Mouse (Mus musculus) intestine, embryonic 16.5 days (tissue): ENCODE measurements around the gene Mgat5b. TPM values are rescaled to one million over a fixed set of nuclear protein-coding genes. Genes with fewer than 3 reads are reported as not detected.

Source experiments
- ATAC-seq: fragments of 200-750 bp; cut with Nextera tagmentation; 2 replicates; pipeline ENCODE4 v1.8.0; 2017; ENCODE audit warnings: moderate TSS enrichment, moderate library complexity
- H3K27ac ChIP-seq: fragments of 300-500 bp; sonication (generic); 2 replicates; pipeline ENCODE4 v1.5.1; 2014; ENCODE audit warnings: mild to moderate bottlenecking, low read length
- H3K27me3 ChIP-seq: fragments of 300-500 bp; sonication (generic); replicated peaks from 2 replicates; pipeline ENCODE4 v1.6.1; 2014; ENCODE audit warnings: low read length, control low read depth, mixed read lengths; ENCODE audit not compliant: control insufficient read depth, insufficient read depth
- H3K36me3 ChIP-seq: fragments of 300-500 bp; sonication (generic); 2 replicates; pipeline ENCODE4 v1.6.1; 2014; ENCODE audit warnings: low read length, control low read depth; ENCODE audit not compliant: control insufficient read depth, insufficient read depth
- H3K4me1 ChIP-seq: fragments of 300-500 bp; sonication (generic); 2 replicates; pipeline ENCODE4 v1.6.1; 2014; ENCODE audit warnings: low read length, control low read depth, mixed read lengths; ENCODE audit not compliant: control insufficient read depth, insufficient read depth
- H3K4me2 ChIP-seq: fragments of 300-500 bp; sonication (generic); 2 replicates; pipeline ENCODE4 v1.6.1; 2014; ENCODE audit warnings: low read depth, low read length, control low read depth
- H3K4me3 ChIP-seq: fragments of 300-500 bp; sonication (generic); 2 replicates; pipeline ENCODE4 v1.5.1; 2014; ENCODE audit warnings: mild to moderate bottlenecking, low read length
- H3K9ac ChIP-seq: fragments of 300-500 bp; sonication (generic); 2 replicates; pipeline ENCODE4 v1.6.1; 2014; ENCODE audit warnings: low read depth, low read length
- H3K9me3 ChIP-seq: fragments of 300-500 bp; sonication (generic); 2 replicates; pipeline ENCODE4 v1.6.1; 2016; ENCODE audit warnings: low read length, control low read depth; ENCODE audit not compliant: control insufficient read depth
- WGBS: fragments of 180-500 bp; shearing (Covaris S2); extraction: QIAGEN DNeasy Blood & Tissue Kit; methylation state at CpG from one replicate; pipeline ENCODE4 v1.1.7; 2014; 5-methylcytosine and 5-hydroxymethylcytosine counted together
- polyA plus RNA-seq: library from polyadenylated mRNA; unstranded; fragments of >200 nt; fragmentation: Nextera tagmentation; extraction: Ambion mirVana; gene quantifications from 2 replicates; pipeline ENCODE4 v1.2.1, GENCODE M21; 2015

The Mgat5b gene
- polyA plus RNA-seq, 1 experiment from 2014 or later: 0.55 TPM

DNA sequence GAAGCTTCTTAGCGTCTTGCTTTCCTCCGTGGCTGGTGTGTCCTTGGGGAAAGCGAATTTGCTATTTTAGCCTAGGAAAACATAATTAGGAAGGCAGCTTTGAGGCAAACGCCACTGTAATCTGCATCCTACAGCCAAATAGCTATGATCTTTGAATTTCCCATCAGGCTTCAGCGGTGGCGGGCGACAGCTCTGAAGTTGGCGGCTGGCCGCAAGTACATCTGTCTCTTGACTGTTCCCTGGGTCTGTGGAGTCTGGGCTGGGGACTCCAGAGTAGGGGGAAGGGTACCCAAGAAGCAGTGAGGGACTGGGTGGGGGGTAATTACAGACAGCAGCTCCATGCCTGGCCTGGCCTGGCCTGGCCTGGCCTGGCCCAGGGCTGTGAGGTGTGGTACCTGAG lies 17.3 kb downstream of the Mgat5b start:
- no peak for ATAC-seq
- peaks cover 11% of the 10 kb centered on the region; the same call in 1 of the 2 replicates for H3K4me1 ChIP-seq
- no peaks in the 10 kb centered on the region for H3K36me3 ChIP-seq
- 56% methylated on average over 9 of the region's 9 CpGs for WGBS
- H3K4me3 ChIP-seq: no peak overlapping the region
- H3K27me3 ChIP-seq: no peaks in the 10 kb centered on the region
- H3K9me3 ChIP-seq: no peaks in the 10 kb centered on the region
- no peak overlapping the region for H3K9ac ChIP-seq
- H3K27ac ChIP-seq: no peak overlapping the region; the same call in 1 of the 2 replicates
- H3K4me2 ChIP-seq: no peak overlapping the region

DNA sequence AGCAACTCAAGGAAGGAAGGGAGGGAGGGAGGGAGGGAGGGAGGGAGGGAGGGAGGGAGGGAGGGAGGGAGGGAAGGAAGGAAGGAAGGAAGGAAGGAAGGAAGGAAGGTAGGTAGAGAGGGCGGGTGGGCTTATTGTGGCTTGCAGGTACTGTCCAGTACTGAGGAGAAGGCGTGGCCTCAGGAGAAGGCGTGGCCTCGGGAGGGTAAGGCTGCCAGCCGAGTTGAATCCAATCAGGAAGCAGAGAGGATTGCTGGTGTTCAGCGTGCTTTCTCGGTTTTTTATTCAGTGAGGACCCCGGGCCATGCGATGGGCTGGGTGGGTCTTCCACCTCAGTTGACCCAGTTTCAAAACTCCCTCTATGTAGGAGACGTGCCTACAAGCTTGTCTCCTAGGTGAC lies 18.5 kb downstream of the Mgat5b start:
- WGBS: 30% methylated on average over 10 of the region's 10 CpGs

DNA sequence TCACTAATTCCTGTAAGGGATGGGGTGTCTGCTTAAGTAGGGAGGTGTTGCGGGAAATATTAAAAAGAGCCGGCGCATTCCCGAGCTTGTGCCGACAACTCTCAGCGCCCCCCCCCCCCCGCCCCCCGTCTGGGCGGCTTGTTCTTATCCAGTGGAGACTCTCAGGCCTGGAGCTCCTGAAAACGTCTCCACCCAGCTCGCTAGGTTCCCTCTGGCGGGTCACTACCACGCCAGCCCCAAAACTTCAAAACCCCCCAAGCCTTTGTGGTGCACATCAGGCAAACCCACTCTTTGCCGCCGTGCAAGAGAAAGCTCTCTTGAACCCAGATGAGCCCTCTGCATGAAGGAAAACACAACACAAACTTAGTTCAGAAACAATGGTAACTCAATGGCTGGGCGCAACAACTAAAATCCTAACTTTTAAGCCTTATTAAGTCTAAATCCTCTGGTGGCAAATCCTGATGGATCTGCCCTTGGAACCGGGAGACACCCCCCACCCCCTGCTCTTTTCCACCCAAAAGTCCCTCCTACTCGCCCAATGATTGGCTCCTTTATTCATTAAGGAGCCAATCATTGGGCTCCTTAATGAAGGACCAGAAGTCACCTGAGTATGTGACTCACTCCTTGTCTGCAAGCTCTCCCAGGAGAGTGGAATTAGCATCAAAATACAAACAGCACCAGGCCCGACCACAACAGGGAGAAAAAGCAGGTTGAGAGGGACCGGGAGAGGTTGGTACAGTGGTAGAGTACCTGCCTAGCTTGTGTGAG lies 21.6 kb downstream of the Mgat5b start:
- peaks cover 11% of the 10 kb centered on the region; the same call in 1 of the 2 replicates for H3K4me1 ChIP-seq
- no peaks in the 10 kb centered on the region for H3K36me3 ChIP-seq
- peak overlapping the region; percentile 37 for H3K4me2 ChIP-seq
- H3K27ac ChIP-seq: no peak overlapping the region
- H3K27me3 ChIP-seq: no peaks in the 10 kb centered on the region
- H3K9me3 ChIP-seq: no peaks in the 10 kb centered on the region
- H3K9ac ChIP-seq: no peak overlapping the region
- H3K4me3 ChIP-seq: peak overlapping the region; percentile 18; the same call in 1 of the 2 replicates
- WGBS: 7% methylated on average over 18 of the region's 20 CpGs
- ATAC-seq: no peak

More for the DNA sequence above, 18.5 kb downstream of the Mgat5b start:
- no peak for ATAC-seq
- H3K27ac ChIP-seq: no peak overlapping the region
- H3K4me1 ChIP-seq: peaks cover 11% of the 10 kb centered on the region; the same call in 1 of the 2 replicates
- H3K4me3 ChIP-seq: no peak overlapping the region
- H3K9ac ChIP-seq: no peak overlapping the region
- no peaks in the 10 kb centered on the region for H3K36me3 ChIP-seq
- H3K4me2 ChIP-seq: no peak overlapping the region
- H3K9me3 ChIP-seq: no peaks in the 10 kb centered on the region
- no peaks in the 10 kb centered on the region for H3K27me3 ChIP-seq

DNA sequence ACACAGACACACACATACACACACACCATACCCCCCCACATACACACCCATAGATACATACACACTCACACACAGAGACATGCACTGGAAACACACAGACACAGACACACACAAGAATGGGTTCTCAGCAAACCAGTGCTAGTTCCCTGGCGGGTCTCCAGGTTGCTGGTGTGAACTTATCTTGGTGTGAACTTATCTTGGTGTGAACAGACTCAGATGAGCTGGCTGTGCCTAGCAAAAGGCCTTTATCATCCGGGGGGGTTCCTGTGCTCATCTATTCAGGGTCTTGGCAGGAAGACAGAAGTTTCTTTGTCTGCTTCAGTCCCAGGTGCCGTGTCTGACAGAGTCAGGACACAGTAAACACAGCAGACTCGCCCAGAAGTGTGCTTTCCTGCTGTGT lies 25.7 kb downstream of the Mgat5b start:
- 45% methylated on average over 4 of the region's 4 CpGs for WGBS
- Histone ChIP-seq H3K27ac (no peak overlapping the region), H3K4me1 (0 out of 2 replicates have a peak, but pooled peaks cover 2% of the 10 kb centered on the region), H3K9me3 (no peaks in the 10 kb centered on the region), H3K27me3 (no peaks in the 10 kb centered on the region), H3K9ac (0 out of 2 replicates have a peak overlapping the region, but pooled peaks have one; percentile 33), H3K4me3 (no peak overlapping the region), H3K4me2 (no peak overlapping the region), H3K36me3 (no peaks in the 10 kb centered on the region)
- ATAC-seq: no peak

DNA sequence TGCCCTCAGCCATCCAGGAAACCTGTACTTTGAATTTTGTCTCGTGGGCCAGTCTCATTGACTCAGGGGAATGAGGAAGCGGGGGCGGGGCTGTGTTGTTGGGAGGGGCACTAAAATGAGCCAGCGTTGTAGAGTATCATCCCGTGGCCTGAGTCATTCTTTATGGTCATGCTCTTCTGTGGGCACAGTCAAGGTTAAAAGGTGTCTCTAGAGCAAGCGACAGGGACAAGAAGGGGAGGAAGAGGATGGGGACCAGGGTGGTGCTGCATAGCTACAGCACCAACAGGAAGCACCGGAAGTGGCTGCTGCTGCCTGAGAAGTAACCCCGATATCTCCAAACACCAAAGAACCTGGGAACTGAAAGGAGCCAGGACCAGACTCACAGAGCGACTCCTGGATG lies 31.2 kb downstream of the Mgat5b start:
- Histone ChIP-seq H3K9me3 (no peaks in the 10 kb centered on the region), H3K9ac (no peak overlapping the region), H3K4me1 (no peaks in the 10 kb centered on the region; the same call in 1 of the 2 replicates), H3K36me3 (no peaks in the 10 kb centered on the region), H3K4me3 (no peak overlapping the region), H3K4me2 (no peak overlapping the region), H3K27me3 (no peaks in the 10 kb centered on the region), H3K27ac (no peak overlapping the region)
- 63% methylated on average over 9 of the region's 9 CpGs for WGBS
- peak; percentile 38 for ATAC-seq

DNA sequence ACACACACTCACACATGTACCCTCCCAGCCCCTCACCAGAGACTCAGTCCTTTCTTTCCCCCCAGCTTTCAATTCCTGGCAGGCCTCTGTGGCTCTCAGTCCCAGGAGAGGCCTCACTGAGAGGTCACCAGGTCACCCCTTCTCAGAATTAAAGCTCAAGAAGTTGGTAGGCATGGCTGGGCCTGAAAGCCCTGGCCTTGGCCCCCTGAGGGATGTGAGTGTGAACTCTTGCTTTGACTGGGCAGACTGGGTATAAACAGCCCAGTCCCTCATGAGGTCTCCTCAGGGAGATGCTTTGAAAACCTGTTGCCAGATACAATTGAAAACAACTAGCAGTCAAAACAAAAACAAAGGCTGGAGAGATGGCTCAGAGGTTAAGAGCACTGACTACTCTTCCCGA lies 32.8 kb downstream of the Mgat5b start:
- 63% methylated on average over 1 of the region's 1 CpGs for WGBS
- Histone ChIP-seq H3K36me3 (no peaks in the 10 kb centered on the region), H3K4me3 (no peak overlapping the region), H3K27ac (no peak overlapping the region), H3K4me1 (no peaks in the 10 kb centered on the region; the same call in 1 of the 2 replicates), H3K27me3 (no peaks in the 10 kb centered on the region), H3K9me3 (no peaks in the 10 kb centered on the region), H3K4me2 (no peak overlapping the region), H3K9ac (no peak overlapping the region)
- no peak for ATAC-seq

DNA sequence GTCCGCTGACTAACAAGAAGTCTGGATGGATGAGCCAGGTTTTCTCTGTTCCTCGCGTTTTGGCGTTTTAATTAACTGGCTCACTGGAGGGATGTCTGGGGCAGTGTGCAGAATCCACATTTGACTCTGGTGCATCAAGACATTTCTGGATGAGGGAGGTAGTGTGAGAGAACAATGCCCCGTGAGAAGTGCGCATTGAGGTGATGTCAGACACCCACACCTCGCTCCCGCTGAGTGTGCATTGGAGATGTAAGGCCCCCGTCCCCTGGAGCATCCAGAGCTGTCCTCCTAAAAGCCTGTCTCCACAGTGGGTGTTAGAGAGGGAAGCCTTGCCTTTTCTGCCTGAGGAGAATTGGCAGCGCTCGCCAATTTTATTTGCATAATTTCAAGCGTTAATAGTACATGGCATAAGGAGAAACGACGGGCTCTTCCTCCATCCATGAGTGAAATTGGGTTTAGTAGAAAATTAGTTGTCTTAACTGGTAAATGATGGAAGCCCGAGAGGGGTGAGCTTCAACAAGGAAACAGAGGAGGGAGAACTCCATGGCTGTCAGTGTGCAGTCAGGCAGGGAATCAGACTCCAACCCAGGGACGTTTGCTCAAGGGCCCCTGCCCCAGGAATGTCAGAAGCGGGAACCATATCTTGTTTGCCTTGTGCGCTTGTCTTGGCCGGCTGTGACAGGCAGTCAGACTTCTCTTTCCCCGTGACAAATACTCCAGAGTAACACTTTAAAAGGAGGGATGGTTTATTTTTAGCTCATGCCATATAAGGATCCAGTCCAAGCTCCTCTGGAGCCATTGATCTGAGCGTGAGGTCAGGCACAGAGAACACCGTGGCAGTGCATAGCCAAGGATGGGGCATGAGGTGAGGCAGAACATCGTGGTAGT lies 35.8 kb downstream of the Mgat5b start:
- WGBS: 65% methylated on average over 23 of the region's 23 CpGs

DNA sequence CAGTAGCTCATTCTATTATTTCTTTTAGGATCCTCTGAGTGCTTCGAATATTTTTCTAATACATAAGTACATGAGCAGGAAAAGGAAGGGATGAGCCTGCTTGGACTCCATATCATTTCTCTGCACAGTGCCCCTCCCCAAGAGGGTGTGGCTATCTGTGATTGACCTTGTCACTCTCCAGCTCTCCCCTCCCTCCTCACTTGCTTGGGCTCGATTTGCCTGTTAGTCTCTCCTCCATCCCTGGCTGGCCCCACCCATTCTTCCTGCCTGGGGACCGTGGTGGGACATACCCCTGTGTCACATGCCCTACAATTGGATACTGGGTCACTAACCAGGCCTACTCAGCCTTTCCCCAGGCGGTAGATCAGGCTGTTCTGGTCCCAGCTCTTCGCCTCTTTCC lies 39.9 kb downstream of the Mgat5b start:
- Histone ChIP-seq H3K27ac (no peak overlapping the region), H3K9me3 (no peaks in the 10 kb centered on the region), H3K9ac (no peak overlapping the region), H3K27me3 (no peaks in the 10 kb centered on the region), H3K4me2 (no peak overlapping the region), H3K4me1 (no peaks in the 10 kb centered on the region), H3K4me3 (no peak overlapping the region), H3K36me3 (no peaks in the 10 kb centered on the region)
- no peak for ATAC-seq
- 48% methylated on average over 5 of the region's 5 CpGs for WGBS

More for the DNA sequence above, 35.8 kb downstream of the Mgat5b start:
- no peaks in the 10 kb centered on the region for H3K27me3 ChIP-seq
- H3K9ac ChIP-seq: no peak overlapping the region
- no peak overlapping the region for H3K27ac ChIP-seq
- H3K9me3 ChIP-seq: no peaks in the 10 kb centered on the region
- H3K4me2 ChIP-seq: no peak overlapping the region
- no peak for ATAC-seq
- no peak overlapping the region for H3K4me3 ChIP-seq
- no peaks in the 10 kb centered on the region for H3K36me3 ChIP-seq
- no peaks in the 10 kb centered on the region; the same call in 1 of the 2 replicates for H3K4me1 ChIP-seq

DNA sequence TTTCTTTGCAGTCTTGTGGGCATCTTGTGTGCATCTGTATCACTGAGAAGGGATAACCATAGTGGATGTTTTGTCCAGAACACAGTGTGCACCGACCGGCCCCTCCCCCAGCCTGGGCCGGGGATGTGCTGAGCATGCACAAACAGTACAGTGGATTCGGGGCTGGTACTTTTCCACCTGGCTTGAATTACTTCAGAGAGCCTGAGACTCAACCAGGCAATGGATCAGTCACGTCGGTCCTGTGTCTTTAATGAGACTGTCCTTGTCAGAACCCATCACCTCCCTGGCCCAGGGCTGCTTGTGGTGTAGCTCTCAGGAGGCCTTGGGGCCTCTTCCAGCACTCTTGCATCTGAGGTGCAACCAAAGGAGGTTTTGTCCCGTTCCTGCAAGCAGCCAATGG lies 46.4 kb downstream of the Mgat5b start:
- H3K4me2 ChIP-seq: no peak overlapping the region
- 72% methylated on average over 7 of the region's 7 CpGs for WGBS
- H3K36me3 ChIP-seq: no peaks in the 10 kb centered on the region
- no peaks in the 10 kb centered on the region for H3K4me1 ChIP-seq
- no peak overlapping the region for H3K9ac ChIP-seq
- no peaks in the 10 kb centered on the region for H3K9me3 ChIP-seq
- H3K27me3 ChIP-seq: no peaks in the 10 kb centered on the region
- H3K4me3 ChIP-seq: no peak overlapping the region
- no peak for ATAC-seq
- no peak overlapping the region for H3K27ac ChIP-seq
